Mouse (Mus musculus) lung, postnatal 0 days (tissue): ENCODE measurements around the gene Cd4.
A peak's percentile ranks its signal among the peaks of the same experiment; 100 is the strongest.

Experiments
- CTCF ChIP-seq: IDR thresholded peaks from 2 replicates; pipeline ENCODE4 v1.5.1; 2016; ENCODE audit warnings: antibody characterized with exemption, mild to moderate bottlenecking
- EP300 ChIP-seq: IDR thresholded peaks from 2 replicates; pipeline ENCODE4 v1.6.1; 2016; ENCODE audit warnings: antibody characterized with exemption, mild to moderate bottlenecking, control low read depth

DNA sequence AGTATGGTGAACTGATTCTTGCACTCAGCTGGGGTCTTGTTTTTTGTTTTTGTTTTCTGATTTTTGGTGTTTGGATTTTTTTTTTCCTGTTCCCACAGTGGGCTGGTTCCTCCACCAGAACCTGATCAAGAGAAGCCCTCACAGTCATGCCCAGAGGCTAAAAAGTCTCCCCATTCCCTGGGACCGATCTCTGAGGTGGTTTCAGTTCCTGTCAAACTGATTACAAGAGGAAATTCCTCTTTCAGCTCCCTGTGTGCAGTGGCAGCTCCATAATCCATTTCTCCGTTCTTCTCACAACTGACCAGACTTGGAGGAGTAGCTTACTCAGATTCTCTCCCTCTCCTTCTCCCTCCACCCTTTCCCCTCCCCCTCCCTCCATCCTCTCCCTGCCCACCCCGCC is 13.7 kb downstream of the Cd4 start:
- TF ChIP-seq CTCF (0 out of 2 replicates have a peak, but pooled peaks have one; percentile 15), EP300 (no peak)
